Mouse (Mus musculus) forebrain, embryonic 14.5 days (tissue): Measurements from ENCODE around the gene 4931422A03Rik. TPM values are rescaled to one million over a fixed set of nuclear protein-coding genes. Genes with fewer than 3 reads are reported as not detected.

Source experiments
- ATAC-seq: fragments of 200-750 bp; cut with Nextera tagmentation; 2 replicates; pipeline ENCODE4 v1.8.0; 2017; ENCODE audit warnings: mild to moderate bottlenecking, moderate library complexity
- DNase-seq: peaks from one replicate; pipeline ENCODE4 v3.0.0-alpha.2; 2015; ENCODE audit warnings: low spot score
- H3K27ac ChIP-seq: fragments of 300-500 bp; sonication (generic); 2 replicates; pipeline ENCODE4 v1.5.1; 2014; ENCODE audit warnings: low read depth, mild to moderate bottlenecking, control low read depth, low read length, moderate library complexity
- H3K27me3 ChIP-seq: fragments of 300-500 bp; sonication (generic); replicated peaks from 2 replicates; pipeline ENCODE4 v1.6.1; 2014; ENCODE audit warnings: low read length, control low read depth, mixed read lengths; ENCODE audit not compliant: control insufficient read depth, insufficient read depth
- H3K36me3 ChIP-seq: fragments of 300-500 bp; sonication (generic); 2 replicates; pipeline ENCODE4 v1.6.1; 2014; ENCODE audit warnings: low read length, control low read depth; ENCODE audit not compliant: control insufficient read depth, insufficient read depth
- H3K4me1 ChIP-seq: fragments of 300-500 bp; sonication (generic); 2 replicates; pipeline ENCODE4 v1.6.1; 2014; ENCODE audit warnings: antibody characterized with exemption, low read length, control low read depth; ENCODE audit not compliant: control insufficient read depth, insufficient read depth
- H3K4me2 ChIP-seq: fragments of 300-500 bp; sonication (generic); 2 replicates; pipeline ENCODE4 v1.6.1; 2014; ENCODE audit warnings: mild to moderate bottlenecking, control low read depth, low read length
- H3K4me3 ChIP-seq: fragments of 300-500 bp; sonication (generic); 2 replicates; pipeline ENCODE4 v1.5.1; 2014; ENCODE audit warnings: low read depth, low read length, control low read depth
- H3K9ac ChIP-seq: fragments of 300-500 bp; sonication (generic); 2 replicates; pipeline ENCODE4 v1.6.1; 2014; ENCODE audit warnings: mild to moderate bottlenecking, low read length, control low read depth, moderate library complexity
- H3K9me3 ChIP-seq: fragments of 300-500 bp; sonication (generic); replicated peaks from 2 replicates; pipeline ENCODE4 v1.6.1; 2016; ENCODE audit warnings: low read length, control low read depth, mixed read lengths; ENCODE audit not compliant: control insufficient read depth
- WGBS: fragments of 180-500 bp; shearing (Covaris S2); extraction: QIAGEN DNeasy Blood & Tissue Kit; methylation state at CpG from one replicate; pipeline ENCODE4 v1.1.7; 2014; 5-methylcytosine and 5-hydroxymethylcytosine counted together
- polyA plus RNA-seq: library from polyadenylated mRNA; unstranded; fragments of >200 nt; fragmentation: Nextera tagmentation; extraction: Ambion mirVana; gene quantifications from 2 replicates; pipeline ENCODE4 v1.2.1, GENCODE M21; 2014

The 4931422A03Rik gene
- polyA plus RNA-seq, 1 experiment from 2014 or later, result 0.67 TPM

GRCm38 (mm10) chr2:103957649-103958546 lies 70.3 kb downstream of the 4931422A03Rik start, which contains the start of gene Lmo2:
Gene Lmo2, plus strand, starts transcription at chr2:103957986.
- ATAC-seq, result no peak
- Histone ChIP-seq H3K9ac (no peak within 1 kb of the TSS), H3K4me3 (no peak within 1 kb of the TSS), H3K27me3 (no peaks in the 10 kb centered on the region), H3K36me3 (no peaks in the 10 kb centered on the region), H3K9me3 (no peaks in the 10 kb centered on the region), H3K4me2 (no peak within 1 kb of the TSS), H3K27ac (no peak within 1 kb of the TSS), H3K4me1 (no peaks in the 10 kb centered on the region)
- no peak for DNase-seq
- 77% methylated on average over 10 of the region's 10 CpGs for WGBS

- H3K4me2 ChIP-seq, result no peak overlapping the region
- H3K9ac ChIP-seq, result no peak overlapping the region
- H3K4me3 ChIP-seq, result no peak overlapping the region
- no peaks in the 10 kb centered on the region for H3K9me3 ChIP-seq
- no peaks in the 10 kb centered on the region for H3K4me1 ChIP-seq
- no peaks in the 10 kb centered on the region for H3K27me3 ChIP-seq
- DNase-seq (no peak), ATAC-seq (no peak)
- WGBS, result 87% methylated on average over 6 of the region's 6 CpGs
- no peaks in the 10 kb centered on the region for H3K36me3 ChIP-seq
- H3K27ac ChIP-seq, result no peak overlapping the region
Measured at GRCm38 (mm10) chr2:103956867-103957266, 71.3 kb downstream of the 4931422A03Rik start.

- Histone ChIP-seq H3K4me3 (no peak overlapping the region), H3K36me3 (no peaks in the 10 kb centered on the region), H3K4me2 (no peak overlapping the region), H3K4me1 (no peaks in the 10 kb centered on the region), H3K9ac (no peak overlapping the region), H3K27ac (no peak overlapping the region), H3K9me3 (no peaks in the 10 kb centered on the region), H3K27me3 (no peaks in the 10 kb centered on the region)
- no peak for DNase-seq
- ATAC-seq, result no peak
- WGBS, result 82% methylated on average over 3 of the region's 3 CpGs
Measured at GRCm38 (mm10) chr2:103955714-103956113, 72.4 kb downstream of the 4931422A03Rik start.

GRCm38 (mm10) chr2:103953050-103953835 lies 74.9 kb downstream of the 4931422A03Rik start:
- Histone ChIP-seq H3K9ac (no peak overlapping the region), H3K4me1 (no peaks in the 10 kb centered on the region), H3K36me3 (no peaks in the 10 kb centered on the region), H3K27me3 (no peaks in the 10 kb centered on the region), H3K9me3 (no peaks in the 10 kb centered on the region), H3K4me2 (no peak overlapping the region), H3K27ac (peak overlapping the region; percentile 50; the same call in 1 of the 2 replicates), H3K4me3 (no peak overlapping the region)
- WGBS, result 83% methylated on average over 6 of the region's 6 CpGs
- DNase-seq, result peak; percentile 55
- peak; percentile 90 for ATAC-seq

- no peaks in the 10 kb centered on the region for H3K4me1 ChIP-seq
- DNase-seq (no peak), ATAC-seq (no peak)
- no peak overlapping the region for H3K9ac ChIP-seq
- no peak overlapping the region for H3K27ac ChIP-seq
- WGBS, result 61% methylated on average over 8 of the region's 8 CpGs
- no peak overlapping the region for H3K4me3 ChIP-seq
- no peaks in the 10 kb centered on the region for H3K36me3 ChIP-seq
- H3K27me3 ChIP-seq, result no peaks in the 10 kb centered on the region
- no peak overlapping the region for H3K4me2 ChIP-seq
- no peaks in the 10 kb centered on the region for H3K9me3 ChIP-seq
Measured at GRCm38 (mm10) chr2:103947982-103948655, 80.0 kb downstream of the 4931422A03Rik start.

GRCm38 (mm10) chr2:103946892-103947291 lies 81.3 kb downstream of the 4931422A03Rik start:
- no peaks in the 10 kb centered on the region for H3K36me3 ChIP-seq
- H3K4me1 ChIP-seq, result no peaks in the 10 kb centered on the region
- no peak overlapping the region for H3K4me3 ChIP-seq
- DNase-seq (no peak), ATAC-seq (no peak)
- WGBS, result 87% methylated on average over 8 of the region's 8 CpGs
- H3K9ac ChIP-seq, result no peak overlapping the region
- H3K4me2 ChIP-seq, result no peak overlapping the region
- H3K27me3 ChIP-seq, result no peaks in the 10 kb centered on the region
- H3K27ac ChIP-seq, result no peak overlapping the region
- H3K9me3 ChIP-seq, result no peaks in the 10 kb centered on the region

- Histone ChIP-seq H3K4me2 (no peak overlapping the region), H3K4me3 (no peak overlapping the region), H3K4me1 (no peaks in the 10 kb centered on the region), H3K36me3 (no peaks in the 10 kb centered on the region), H3K27me3 (no peaks in the 10 kb centered on the region), H3K9me3 (no peaks in the 10 kb centered on the region), H3K9ac (no peak overlapping the region), H3K27ac (no peak overlapping the region)
- ATAC-seq (no peak), DNase-seq (no peak)
- 76% methylated on average over 5 of the region's 5 CpGs for WGBS
Measured at GRCm38 (mm10) chr2:103945571-103946092, 82.5 kb downstream of the 4931422A03Rik start.

GRCm38 (mm10) chr2:103944859-103945258 lies 83.3 kb downstream of the 4931422A03Rik start:
- Histone ChIP-seq H3K9ac (no peak overlapping the region), H3K9me3 (no peaks in the 10 kb centered on the region), H3K36me3 (no peaks in the 10 kb centered on the region), H3K27me3 (no peaks in the 10 kb centered on the region), H3K4me2 (no peak overlapping the region), H3K27ac (no peak overlapping the region), H3K4me1 (no peaks in the 10 kb centered on the region), H3K4me3 (no peak overlapping the region)
- ATAC-seq, result no peak
- no peak for DNase-seq
- WGBS, result 90% methylated on average over 2 of the region's 2 CpGs
